Mouse (Mus musculus) monocyte, adult 5-6 weeks (primary cell): Measurements from ENCODE around the gene AI464131. TPM values are rescaled to one million over a fixed set of nuclear protein-coding genes. Genes with fewer than 3 reads are reported as not detected.
"Not testable (repeated sequence)": the region's sequence is repeated elsewhere in the genome, so short reads cannot be mapped to it uniquely, and the experiment has no call there.

Source experiments
- ATAC-seq: fragments of 153-309, 156-312 bp; replicated peaks from 2 replicates; pipeline ENCODE4 v1.8.0; 2017; ENCODE audit warnings: mild to moderate bottlenecking; ENCODE audit not compliant: low TSS enrichment, insufficient number of reproducible peaks, severe bottlenecking, poor library complexity, low FRiP score
- total RNA-seq: library from RNA; stranded (forward); fragments of 200-1000, 200-491, 200-594 nt; gene quantifications from 3 replicates; pipeline ENCODE4 v1.2.3, GENCODE M21; 2017

The AI464131 gene
- total RNA-seq, 1 experiment from 2014 or later: not detected

DNA sequence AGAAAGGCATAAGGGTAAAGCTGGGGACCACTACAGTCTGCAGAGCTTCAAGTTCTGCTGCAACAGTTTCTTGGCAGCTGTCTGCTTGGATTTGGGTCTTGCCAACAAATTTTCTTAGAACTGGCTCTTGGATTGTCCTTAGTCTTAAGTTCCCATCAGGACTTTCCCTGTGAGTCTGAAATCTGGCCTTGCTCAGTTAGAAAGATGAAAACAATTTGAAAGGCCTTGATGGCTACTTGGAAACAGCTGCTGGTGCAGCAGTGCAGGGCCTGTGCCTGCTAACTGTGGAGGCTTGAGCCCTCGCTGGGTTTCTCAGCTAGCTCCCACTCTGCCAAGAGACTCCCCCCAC is 23.4 kb downstream of the AI464131 start:
- ATAC-seq: no peak

DNA sequence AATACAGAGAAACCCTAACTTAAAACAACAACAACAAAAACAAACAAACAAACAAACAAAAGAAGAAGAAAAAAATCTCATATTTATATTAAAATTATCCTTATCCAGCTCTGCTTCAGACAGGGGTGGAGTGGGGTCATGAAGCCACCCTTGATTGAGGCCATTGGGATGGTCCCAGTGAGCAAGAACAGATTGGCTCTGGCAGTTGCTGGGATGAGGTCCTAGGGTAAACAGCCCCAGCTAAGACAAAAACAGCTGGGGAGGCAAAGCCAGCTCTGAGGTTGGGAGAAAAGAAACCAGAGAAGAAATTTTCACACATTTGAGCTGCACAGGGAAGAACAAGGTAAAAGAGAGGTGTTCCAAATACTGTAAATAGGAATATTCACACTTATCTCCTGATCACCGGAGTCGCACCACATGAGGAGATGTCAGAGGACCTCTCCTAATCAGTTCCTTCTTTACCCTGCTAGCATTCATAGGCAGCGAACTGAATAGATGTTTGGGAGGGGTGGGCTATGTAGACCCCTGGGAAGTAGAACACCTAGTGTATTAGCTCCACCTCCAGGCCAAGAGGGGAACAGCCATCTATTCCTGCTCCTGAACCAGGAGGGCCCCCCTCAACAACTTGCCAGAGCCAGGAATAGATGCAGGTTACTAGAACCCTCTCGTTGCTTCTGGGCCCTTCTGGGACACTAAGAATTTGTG is 24.0 kb downstream of the AI464131 start:
- no peak for ATAC-seq

DNA sequence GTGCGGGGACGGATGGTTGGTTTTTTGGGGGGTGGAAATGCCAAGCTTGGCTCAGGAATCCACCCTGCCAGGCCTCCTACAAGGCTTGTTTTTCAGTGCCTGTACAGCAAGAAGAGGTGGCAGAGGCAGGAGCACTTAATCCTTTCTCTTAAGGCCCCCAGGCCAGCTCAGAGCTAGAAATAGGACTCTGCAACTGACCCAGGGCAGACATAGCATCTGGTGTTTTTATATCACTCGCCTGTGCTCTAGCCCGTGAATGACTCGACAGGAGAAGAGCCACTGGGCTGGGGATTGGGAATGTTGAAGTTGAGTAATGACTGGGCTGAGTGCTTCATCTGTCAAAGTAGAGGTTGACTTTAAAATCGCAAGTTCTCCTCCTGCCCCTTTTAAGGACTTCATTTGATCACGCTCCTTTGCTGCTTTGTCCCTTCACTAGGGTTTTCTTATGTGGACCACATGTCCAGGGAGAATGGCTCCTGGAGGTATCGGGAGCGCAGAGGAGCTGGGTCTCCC is 25.2 kb downstream of the AI464131 start:
- no peak for ATAC-seq

DNA sequence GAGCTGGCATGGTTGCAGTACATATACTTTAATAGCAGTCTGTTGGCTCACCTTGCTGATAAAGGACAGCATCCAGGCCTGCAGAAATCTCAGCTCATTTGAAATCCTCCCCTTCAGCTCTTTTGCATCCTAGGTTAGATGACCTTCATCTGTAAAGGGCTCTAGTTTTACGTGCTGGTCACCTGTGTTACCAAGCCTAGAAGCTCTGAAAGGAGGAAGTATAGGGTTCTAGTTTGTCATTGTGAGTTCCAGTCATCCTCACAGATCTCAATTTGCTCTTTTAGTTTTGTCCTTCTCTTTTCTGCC is 31.5 kb downstream of the AI464131 start:
- ATAC-seq: no peak

DNA sequence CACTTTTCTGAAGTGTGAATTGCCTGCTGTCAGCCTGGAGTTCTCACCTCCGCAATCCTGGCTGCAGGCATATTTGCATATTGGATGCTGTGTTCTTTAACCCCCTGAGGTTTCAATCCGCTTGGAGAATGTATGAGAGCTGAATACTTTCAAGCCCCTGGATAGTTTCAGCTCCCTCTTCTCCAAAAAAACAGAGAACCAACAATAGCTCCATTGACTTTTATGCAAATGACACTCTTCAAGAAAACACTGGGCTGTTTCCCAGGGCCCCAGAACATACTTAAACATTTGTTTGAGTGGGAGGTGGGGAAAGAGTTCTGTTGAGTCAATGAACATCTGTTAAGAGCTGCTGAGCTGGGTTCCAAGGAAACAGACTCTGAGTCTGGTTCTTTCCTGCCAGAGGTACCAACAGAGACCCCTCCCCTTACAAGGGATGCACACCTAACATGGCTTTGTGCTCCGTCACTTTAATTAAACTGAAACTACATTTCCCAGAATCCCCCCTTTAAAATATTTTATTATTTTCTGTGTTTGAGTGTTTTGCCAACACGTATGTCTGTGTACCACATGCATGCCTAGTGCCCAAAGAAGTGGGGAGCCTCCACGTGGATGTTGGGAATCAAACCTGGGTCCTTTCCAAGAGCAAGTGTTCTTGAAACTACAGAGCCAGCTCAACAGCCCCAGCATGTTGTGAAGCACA is 32.0 kb downstream of the AI464131 start:
- no peak for ATAC-seq

DNA sequence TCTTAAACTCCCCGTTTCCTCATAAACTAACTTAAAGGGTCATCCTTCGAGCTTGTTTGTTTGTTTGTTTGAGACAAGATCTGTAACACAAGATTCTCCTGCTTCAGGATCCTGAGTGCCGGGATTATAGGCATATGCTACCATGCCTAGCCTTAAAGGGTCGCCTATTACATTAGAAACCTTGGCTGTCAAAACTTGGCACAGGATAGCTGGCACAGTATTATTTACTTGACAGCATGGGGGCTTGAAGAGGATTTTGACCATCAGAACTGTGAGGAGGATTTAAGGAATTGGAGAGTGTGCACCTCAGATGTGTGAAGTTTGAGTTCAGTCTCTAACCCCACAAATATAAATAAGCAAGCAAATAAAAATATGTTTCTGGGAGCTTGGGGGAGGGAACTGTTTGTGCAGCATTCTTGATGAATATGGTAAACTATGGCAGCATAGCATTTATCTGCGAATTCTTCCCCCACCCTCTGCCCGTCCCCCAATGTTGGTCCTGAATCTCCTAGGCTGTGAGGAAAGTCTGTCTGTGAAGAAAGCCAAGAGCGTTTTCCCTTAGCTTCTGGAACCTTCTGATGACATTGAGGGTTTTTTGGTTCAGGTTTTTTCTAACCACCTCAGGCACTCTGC is 32.7 kb downstream of the AI464131 start:
- no peak for ATAC-seq

DNA sequence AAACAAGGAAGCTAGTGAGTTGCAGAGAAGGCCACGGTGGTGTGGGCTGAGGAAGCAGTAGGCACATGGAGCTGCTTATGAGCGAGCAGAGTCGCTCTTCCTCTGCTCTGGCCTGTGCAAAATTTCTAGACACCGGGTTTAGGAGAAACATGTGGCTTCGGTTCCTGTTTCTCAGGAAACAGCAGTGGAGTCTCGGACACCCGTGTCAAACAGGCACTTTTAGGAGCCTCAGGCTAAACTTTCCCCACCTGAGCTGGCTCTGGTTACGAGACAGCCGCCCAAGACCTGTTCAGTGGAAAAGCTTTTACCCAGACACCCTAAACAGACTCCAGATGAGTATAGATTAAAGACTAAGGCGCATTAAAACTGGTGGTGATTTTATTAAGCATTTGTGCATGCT is 33.7 kb downstream of the AI464131 start:
- no peak for ATAC-seq

DNA sequence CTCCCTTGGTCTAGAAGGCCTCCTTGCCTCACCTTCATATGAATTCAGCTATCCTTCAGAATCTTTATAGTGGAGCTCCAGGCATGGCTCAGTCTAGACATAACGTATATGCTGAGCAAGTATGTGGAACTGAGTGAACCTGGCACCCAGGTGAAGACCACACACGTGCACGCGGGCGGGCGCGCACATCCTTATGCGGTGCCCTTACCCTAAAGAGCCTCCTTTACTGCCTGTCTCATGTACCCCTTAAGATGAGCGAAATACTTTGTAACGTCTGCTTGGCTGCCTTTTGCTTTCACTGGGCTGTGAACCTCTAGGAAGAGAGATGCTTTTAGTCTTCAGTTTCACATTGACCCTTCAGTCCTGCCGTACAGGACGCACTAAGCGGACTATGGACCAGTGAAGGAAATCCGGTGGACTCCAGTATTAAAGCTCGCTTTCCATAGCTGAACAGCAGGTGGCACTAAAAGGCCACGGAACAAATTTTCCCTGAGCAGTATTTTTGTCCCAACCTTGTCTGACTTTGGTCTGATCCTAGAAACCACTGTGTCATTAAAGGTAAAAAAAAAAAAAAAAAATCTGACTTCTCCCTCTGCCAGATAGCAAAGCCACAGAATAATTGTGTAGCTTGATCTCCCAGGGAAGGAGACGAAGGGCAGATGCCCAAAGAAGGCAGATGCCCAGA is 34.3 kb downstream of the AI464131 start:
- ATAC-seq: no peak

DNA sequence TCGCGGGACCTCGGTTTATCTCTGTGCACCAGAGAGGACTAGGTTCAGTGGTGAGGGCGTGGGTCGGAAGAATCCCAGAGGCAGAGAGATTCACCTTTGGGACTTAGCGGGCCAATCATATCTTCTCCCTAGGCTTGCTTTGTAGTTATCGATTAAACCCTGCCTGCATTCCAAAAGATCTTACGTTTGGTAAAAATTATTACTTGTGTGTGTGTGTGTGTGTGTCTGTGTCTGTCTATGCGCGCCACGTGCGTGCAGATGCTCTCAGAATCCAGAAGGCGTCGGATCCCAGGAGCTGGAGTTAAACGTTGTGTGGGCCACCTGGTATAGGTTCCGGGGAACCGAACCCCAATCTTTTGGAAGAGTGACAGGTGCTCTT is 37.6 kb downstream of the AI464131 start:
- 0 out of 2 replicates have a peak, but pooled peaks have one; percentile 11 for ATAC-seq

DNA sequence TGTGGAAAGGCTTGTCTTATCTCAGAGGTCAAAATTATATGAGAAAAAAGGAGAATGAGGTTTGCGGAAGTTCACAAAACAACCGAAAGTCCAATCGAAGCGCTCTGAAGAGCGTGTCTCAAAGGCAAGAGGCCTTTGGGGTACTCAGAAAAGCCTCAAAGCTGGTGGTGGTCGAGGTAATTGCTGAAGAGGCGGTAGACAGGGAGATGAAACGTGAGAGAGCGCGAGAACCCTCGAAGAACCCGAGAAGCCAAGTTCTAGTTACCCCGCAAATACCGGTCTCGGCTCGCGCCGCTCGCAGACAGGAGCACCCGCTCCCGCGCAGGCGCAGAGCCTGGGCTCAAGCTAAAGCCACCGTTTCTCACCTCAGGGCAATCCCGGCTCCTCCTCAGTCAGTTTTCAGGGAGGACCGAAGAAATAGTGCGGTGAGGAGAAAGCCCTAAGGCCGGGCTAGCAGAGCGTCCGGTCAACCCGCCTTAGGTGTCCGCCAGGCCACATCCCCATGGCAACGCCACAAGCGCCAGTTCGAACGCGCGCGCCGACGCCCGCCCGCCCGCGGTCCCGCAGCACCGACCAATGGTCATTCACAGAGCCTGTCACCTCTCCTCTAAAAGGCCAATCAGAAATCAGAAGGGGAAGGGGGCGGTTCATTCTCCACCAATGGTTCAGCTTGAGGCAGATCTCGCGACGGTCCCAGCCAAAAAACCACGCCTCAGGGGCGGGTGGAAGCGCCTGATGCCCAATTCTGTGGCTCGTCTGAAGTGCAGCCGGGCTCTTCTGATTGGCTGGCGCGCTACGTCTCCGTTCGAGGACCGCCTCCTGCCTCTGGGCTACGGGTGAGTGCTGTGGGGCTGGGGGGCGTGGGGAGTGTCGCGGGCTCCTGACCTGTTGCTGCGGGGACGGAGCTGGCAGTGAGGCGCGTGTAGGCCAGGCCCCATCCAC is 38.3 kb downstream of the AI464131 start, which contains the start of the genes Kif24 and Nudt2:
Kif24 (minus strand) TSS at position 543 of the 942 bp plus-strand sequence.
Nudt2 (plus strand) TSS at position 807 of the 942 bp plus-strand sequence.
- ATAC-seq: peak; percentile 97

DNA sequence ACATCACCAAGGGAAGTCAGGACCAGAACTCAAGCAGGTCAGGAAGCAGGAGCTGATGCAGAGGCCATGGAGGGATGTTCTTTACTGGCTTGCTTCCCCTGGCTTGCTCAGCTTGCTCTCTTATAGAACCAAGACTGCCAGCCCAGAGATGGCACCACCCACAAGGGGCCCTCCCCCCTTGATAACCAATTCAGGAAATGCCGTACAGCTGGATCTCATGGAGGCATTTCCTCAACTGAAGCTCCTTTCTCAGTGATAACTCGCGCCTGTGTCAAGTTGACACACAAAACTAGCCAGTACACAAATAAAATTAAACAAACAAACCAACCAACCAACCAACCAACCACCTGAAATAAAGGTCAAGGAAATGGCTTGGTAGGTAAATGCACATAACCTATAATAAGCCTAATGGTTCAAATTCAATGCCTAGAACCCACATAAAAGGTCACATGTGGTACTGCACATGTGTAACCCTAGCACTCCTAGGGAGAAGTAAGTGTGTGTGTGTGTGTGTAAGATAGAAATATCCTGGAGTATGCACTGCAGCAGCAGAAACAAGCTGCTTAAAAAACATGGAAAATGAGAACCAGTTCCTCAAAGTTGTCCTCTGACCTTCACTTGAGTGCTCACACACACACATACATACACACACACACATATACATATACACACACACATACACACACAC is 39.7 kb downstream of the AI464131 start:
- ATAC-seq: not testable (repeated sequence)

DNA sequence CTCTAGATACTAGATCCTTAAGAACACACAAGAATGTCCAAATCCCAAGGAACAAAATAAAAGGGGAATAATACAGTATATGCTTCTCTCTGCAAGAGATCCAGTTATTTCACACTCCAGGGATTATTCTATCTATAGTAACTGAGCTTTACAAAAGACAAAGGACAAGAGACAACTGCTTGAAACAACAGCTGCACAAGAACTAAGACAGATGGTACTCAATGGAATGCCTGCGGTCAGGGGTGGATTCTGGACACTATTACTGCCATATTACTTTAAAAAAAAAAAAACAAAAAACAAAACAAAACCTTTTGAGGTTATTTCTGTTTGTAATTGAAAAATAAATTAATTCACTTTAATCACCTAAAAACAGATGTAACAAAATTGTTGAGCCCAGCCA is 42.2 kb downstream of the AI464131 start:
- ATAC-seq: no peak

DNA sequence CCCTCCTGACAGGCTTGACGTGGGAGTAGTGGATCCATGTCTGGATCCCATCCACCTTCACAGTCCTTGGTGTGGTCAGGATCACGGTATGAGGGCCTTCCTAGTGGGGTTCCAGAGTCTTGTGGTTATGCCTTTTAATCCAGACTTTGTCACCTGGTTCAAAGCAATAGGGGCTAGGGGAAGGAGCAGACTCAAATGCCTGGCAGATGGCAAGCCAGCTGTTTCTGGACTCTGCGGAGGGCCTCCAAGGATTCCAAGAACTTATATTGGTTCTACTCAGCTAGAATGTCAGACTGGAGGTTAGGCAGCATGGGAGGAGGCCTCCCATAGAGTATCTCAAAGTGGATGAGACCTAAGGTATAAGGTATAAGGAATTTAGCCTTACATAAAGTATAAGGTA is 55.3 kb downstream of the AI464131 start:
- ATAC-seq: no peak

Other genes starting within 250 kb of the AI464131 start
- gene Ubap2, start 227.9 kb downstream of the AI464131 start, total RNA-seq: 6.6 to 19.8 TPM (median 17.1 TPM) in 3 replicates
- 44.1 to 49.8 TPM (median 44.7 TPM) in 3 replicates for gene Dcaf12, start 188.2 kb downstream of the AI464131 start, total RNA-seq
- 70.9 to 80.1 TPM (median 79.6 TPM) in 3 replicates for gene Ubap1, start 154.1 kb downstream of the AI464131 start, total RNA-seq
- 0.57 to 1.6 TPM (median 1.3 TPM) in 3 replicates for gene Kif24, start 38.2 kb downstream of the AI464131 start, total RNA-seq
- gene Nudt2, start 37.9 kb downstream of the AI464131 start, total RNA-seq: 4.4 to 10.3 TPM (median 5.0 TPM) in 3 replicates
- 2.1 to 2.2 TPM in 2 of 3 replicates, not detected in the other for gene 1110017D15Rik, start 14.3 kb upstream of the AI464131 start, total RNA-seq
- gene Fam219a, start 66.5 kb upstream of the AI464131 start, total RNA-seq: 0.95 to 9.1 TPM (median 5.6 TPM) in 3 replicates
- not detected in 3 replicates for gene Dnaic1, start 66.7 kb upstream of the AI464131 start, total RNA-seq
- gene Enho, start 137.2 kb upstream of the AI464131 start, total RNA-seq: 0.49 to 0.75 TPM in 2 of 3 replicates, not detected in the other
- not detected in 3 replicates for gene Cntfr, start 194.0 kb upstream of the AI464131 start, total RNA-seq
- gene Il11ra1, start 196.9 kb upstream of the AI464131 start, total RNA-seq: 25.4 to 27.9 TPM (median 27.7 TPM) in 3 replicates
- gene Rpp25l, start 210.5 kb upstream of the AI464131 start, total RNA-seq: 11.6 to 17.4 TPM (median 12.0 TPM) in 3 replicates
- gene Dctn3, start 220.1 kb upstream of the AI464131 start, total RNA-seq: 122 to 157 TPM (median 150 TPM) in 3 replicates
- not detected in 3 replicates for gene Arid3c, start 228.1 kb upstream of the AI464131 start, total RNA-seq